13 mouse cellular contexts compared by ENCODE assay signal in genomic region chr13:60618287-60618686, GRCm38 (mm10). TPM values are rescaled to one million over a fixed set of nuclear protein-coding genes. Genes with fewer than 3 reads are reported as not detected.
DNase-seq lines count a peak whose midpoint lies in the region; ATAC-seq and TF ChIP-seq lines count a peak whose summit lies in the region.
"Had no signal": no experiment of that assay in that cellular context is flagged by ENCODE, and none has a peak within 500 bp of the region (broad histone marks: within the 10 kb centered on the region; RNA-seq: fewer than 3 reads in every experiment).

No protein-coding gene starts in this region.

- no peak for TF ChIP-seq RAD21 in MEL (IDR thresholded peaks at IDR 0.05; ENCODE audit: low read depth, low read length)

- H3K27me3 ChIP-seq in kidney, embryonic 15.5 days: no peaks in the 10 kb centered on the region
- no peaks in the 10 kb centered on the region for H3K27me3 ChIP-seq in kidney, adult 2 months (replicated peaks; ENCODE audit: control insufficient read depth, insufficient read depth, low read length)
- H3K27me3 ChIP-seq in MEL (ENCODE audit: control insufficient read depth in 1 of 2, insufficient read depth in 2 of 2, low read length in 2 of 2): no peaks in the 10 kb centered on the region
- no peaks in the 10 kb centered on the region for H3K27me3 ChIP-seq in intestine, embryonic 14.5 days (replicated peaks; ENCODE audit: control insufficient read depth, insufficient read depth, low read length)
- H3K27me3 ChIP-seq in liver, embryonic 16.5 days (ENCODE audit: control insufficient read depth, insufficient read depth, low read depth, low read length): no peaks in the 10 kb centered on the region
- H3K27me3 ChIP-seq: heart, embryonic 13.5 days; hindbrain, embryonic 15.5 days had no signal

- peaks cover 26% of the 10 kb centered on the region for H3K4me1 ChIP-seq in kidney, embryonic 15.5 days
- H3K4me1 ChIP-seq in kidney, adult 2 months (ENCODE audit: control insufficient read depth, insufficient read depth, low read length): no peaks in the 10 kb centered on the region; the same call in 1 of the 2 replicates
- peaks cover 2 to 19% of the 10 kb centered on the region in 2 experiments for H3K4me1 ChIP-seq in MEL (ENCODE audit: control insufficient read depth in 1 of 2, insufficient read depth in 2 of 2, low read length in 2 of 2)
- H3K4me1 ChIP-seq in intestine, embryonic 14.5 days (replicated peaks; ENCODE audit: control insufficient read depth, insufficient read depth, low read length): peaks cover 5% of the 10 kb centered on the region; the same call in 1 of the 2 replicates
- peaks cover 27% of the 10 kb centered on the region for H3K4me1 ChIP-seq in liver, embryonic 16.5 days (ENCODE audit: control insufficient read depth, low read depth, low read length)

- TF ChIP-seq CTCF in kidney, adult 2 months (conservative IDR thresholded peaks at IDR 0.05; ENCODE audit: insufficient read depth, insufficient read length, low read depth, low read length): no peak
- TF ChIP-seq CTCF in MEL (IDR thresholded peaks at IDR 0.05 in 2 of 3, conservative IDR thresholded peaks at IDR 0.05 in 1 of 3; ENCODE audit: control insufficient read depth in 1 of 3, insufficient read depth in 1 of 3, low read depth in 2 of 3, low read length in 3 of 3, poor library complexity in 1 of 3, severe bottlenecking in 1 of 3): no peak

- WGBS in kidney, embryonic 15.5 days: 27% methylated on average over 9 of the region's 9 CpGs
- WGBS in kidney, adult 2 months: 59% methylated on average over 9 of the region's 9 CpGs
- 31% methylated on average over 9 of the region's 9 CpGs for WGBS in intestine, embryonic 14.5 days
- WGBS in liver, embryonic 16.5 days (ENCODE audit: insufficient replicate concordance): 24% methylated on average over 9 of the region's 9 CpGs

- no peak overlapping the region for H3K27ac ChIP-seq in kidney, embryonic 15.5 days
- H3K27ac ChIP-seq in kidney, adult 2 months (ENCODE audit: insufficient read depth, low read depth, low read length): no peak overlapping the region
- no peak overlapping the region for H3K27ac ChIP-seq in MEL (ENCODE audit: control insufficient read depth, low read depth, low read length)
- no peak overlapping the region for H3K27ac ChIP-seq in intestine, embryonic 14.5 days (ENCODE audit: low read depth)
- no peak overlapping the region for H3K27ac ChIP-seq in liver, embryonic 16.5 days (ENCODE audit: low read length)
- H3K27ac ChIP-seq: heart, embryonic 13.5 days; hindbrain, embryonic 15.5 days had no signal

- no peaks in the 10 kb centered on the region for H3K9me3 ChIP-seq in kidney, embryonic 15.5 days (replicated peaks)
- no peaks in the 10 kb centered on the region for H3K9me3 ChIP-seq in MEL (replicated peaks; ENCODE audit: insufficient read depth, low read length)
- H3K9me3 ChIP-seq in intestine, embryonic 14.5 days (ENCODE audit: control insufficient read depth, low read length): no peaks in the 10 kb centered on the region
- no peaks in the 10 kb centered on the region for H3K9me3 ChIP-seq in liver, embryonic 16.5 days (replicated peaks; ENCODE audit: control insufficient read depth, low read length)
- H3K9me3 ChIP-seq: heart, embryonic 13.5 days; hindbrain, embryonic 15.5 days had no signal

- H3K4me2 ChIP-seq in kidney, embryonic 15.5 days: no peak overlapping the region
- no peak overlapping the region for H3K4me2 ChIP-seq in intestine, embryonic 14.5 days (ENCODE audit: low read length)
- no peak overlapping the region for H3K4me2 ChIP-seq in liver, embryonic 16.5 days (ENCODE audit: low read depth, low read length)
- H3K4me2 ChIP-seq: heart, embryonic 13.5 days; hindbrain, embryonic 15.5 days had no signal

- no peaks in the 10 kb centered on the region; the same call in 1 of the 2 replicates for H3K36me3 ChIP-seq in kidney, embryonic 15.5 days
- H3K36me3 ChIP-seq in kidney, adult 2 months (ENCODE audit: control insufficient read depth, insufficient read depth, low read length): no peaks in the 10 kb centered on the region
- peaks cover 0 to 17% of the 10 kb centered on the region in 2 experiments; a peak in 2 of 4 replicates for H3K36me3 ChIP-seq in MEL (ENCODE audit: control insufficient read depth in 1 of 2, insufficient read depth in 2 of 2, low read length in 2 of 2)
- no peaks in the 10 kb centered on the region for H3K36me3 ChIP-seq in intestine, embryonic 14.5 days (ENCODE audit: control insufficient read depth, insufficient read depth, low read length)
- no peaks in the 10 kb centered on the region for H3K36me3 ChIP-seq in liver, embryonic 16.5 days (ENCODE audit: control insufficient read depth, insufficient read depth)
- H3K36me3 ChIP-seq: heart, embryonic 13.5 days; hindbrain, embryonic 15.5 days had no signal

- no peak for DNase-seq in kidney, adult 2 months
- DNase-seq in MEL (ENCODE audit: low read depth, low spot score): peak; percentile 35
- DNase-seq in intestine, embryonic 14.5 days (ENCODE audit: low spot score): no peak
- DNase-seq in adrenal gland, postnatal 14 days: no peak
- DNase-seq in thymus, adult 18-20 months: no peak
- DNase-seq: cerebellum, adult 11-12 months; lung, adult 18-20 months; right cerebral cortex, adult 18-20 months; thymus, postnatal 14 days had no signal

- H3K4me3 ChIP-seq in kidney, embryonic 15.5 days (replicated peaks): no peak overlapping the region
- H3K4me3 ChIP-seq in kidney, adult 2 months (ENCODE audit: insufficient read depth, low read depth, low read length): no peak overlapping the region
- 0 out of 4 replicates have a peak overlapping the region, but pooled peaks of 1 of the 2 experiments have one; percentile 7 for H3K4me3 ChIP-seq in MEL (ENCODE audit: control insufficient read depth in 1 of 2, insufficient read depth in 1 of 2, low read depth in 2 of 2, low read length in 2 of 2)
- no peak overlapping the region for H3K4me3 ChIP-seq in intestine, embryonic 14.5 days (ENCODE audit: low read depth, low read length)
- H3K4me3 ChIP-seq in liver, embryonic 16.5 days (ENCODE audit: low read depth, low read length): no peak overlapping the region
- H3K4me3 ChIP-seq: heart, embryonic 13.5 days; hindbrain, embryonic 15.5 days had no signal

- TF ChIP-seq EP300 in MEL (IDR thresholded peaks at IDR 0.05; ENCODE audit: low read depth in 1 of 2, low read length in 2 of 2): no peak

- no peaks in the 10 kb centered on the region for H3K79me2 ChIP-seq in MEL (ENCODE audit: control insufficient read depth, insufficient read depth, low read length, poor library complexity)

- no peak for TF ChIP-seq POLR2A in kidney, adult 2 months (IDR thresholded peaks at IDR 0.05; ENCODE audit: low read depth, low read length)
- no peak for TF ChIP-seq POLR2A in MEL (IDR thresholded peaks at IDR 0.05; ENCODE audit: control insufficient read depth in 1 of 2, insufficient read depth in 1 of 2, low read depth in 1 of 2, low read length in 2 of 2, poor library complexity in 1 of 2)

- ATAC-seq in kidney, embryonic 15.5 days (replicated peaks; ENCODE audit: low FRiP score): 0 out of 2 replicates have a peak, but pooled peaks have one; percentile 31
- 0 out of 2 replicates have a peak, but pooled peaks have one; percentile 28 for ATAC-seq in intestine, embryonic 14.5 days (replicated peaks; ENCODE audit: low FRiP score, low TSS enrichment, low read depth)
- ATAC-seq in liver, embryonic 16.5 days (ENCODE audit: low read depth): peak; percentile 44; the same call in 1 of the 2 replicates

- no peak overlapping the region for H3K9ac ChIP-seq in kidney, embryonic 15.5 days
- no peak overlapping the region for H3K9ac ChIP-seq in MEL (ENCODE audit: control insufficient read depth, low read depth, low read length, poor library complexity, severe bottlenecking)
- H3K9ac ChIP-seq in intestine, embryonic 14.5 days (ENCODE audit: low read length): no peak overlapping the region
- no peak overlapping the region for H3K9ac ChIP-seq in liver, embryonic 16.5 days (ENCODE audit: low read depth, low read length)
- H3K9ac ChIP-seq: heart, embryonic 13.5 days; hindbrain, embryonic 15.5 days had no signal

TF ChIP-seq in MEL, 35 proteins besides CTCF, POLR2A, EP300 and RAD21:
- TF ChIP-seq GATA1 (IDR thresholded peaks at IDR 0.05; ENCODE audit: low read depth, low read length) (no peak; the same call in 1 of the 2 replicates), ETS1 (IDR thresholded peaks at IDR 0.05; ENCODE audit: low read depth, low read length) (peak; percentile 17; the same call in 1 of the 2 replicates)

RNA-seq across cellular contexts. Expression of gene Dapk1, which starts 16.5 kb away (rescaled TPM):
- polyA plus RNA-seq in kidney, embryonic 15.5 days (2015; fragmentation: Nextera tagmentation; extraction: Ambion mirVana): 21.9 and 26.0 TPM in 2 replicates
- 39.5 and 50.8 TPM in 2 replicates for polyA plus RNA-seq in kidney, adult 2 months (2012; rRNA removed)
- total RNA-seq in MEL (2012; rRNA removed): 4.5 and 5.1 TPM in 2 replicates
- 1 to 10 TPM in 1 of 2 experiments, not detected in 1; 8.2 TPM for polyA plus RNA-seq in MEL (2012; ENCODE audit: insufficient read depth in 1 of 2, insufficient read length in 2 of 2, low read depth in 1 of 2, low replicate concordance in 2 of 2, missing spikeins in 1 of 2)
- 14.8 and 15.0 TPM in 2 replicates for polyA plus RNA-seq in intestine, embryonic 14.5 days (2014; fragmentation: Nextera tagmentation; extraction: Ambion mirVana)
- polyA plus RNA-seq in liver, embryonic 16.5 days (2015; fragmentation: Nextera tagmentation; extraction: Ambion mirVana): 8.1 and 8.9 TPM in 2 replicates
- total RNA-seq in adrenal gland, postnatal 14 days (2021): 21.9 and 26.0 TPM in 2 replicates
